Mouse (Mus musculus) CH12.LX (cell line): ENCODE measurements at regions not wholly inside any gene's neighbourhood (a gene's known extent, or its start where the extent isn't known, plus 50 kb on each side); places are given as distances from the start of the nearest gene placed in this dataset.

Experiments
- CTCF ChIP-seq, 2 experiments: IDR thresholded peaks in 1 of 2; conservative IDR thresholded peaks in 1 of 2; 2 replicates each; pipeline ENCODE4 v1.5.1; 2011 to 2012; ENCODE audit warnings: low read depth in 2 of 2, low read length in 2 of 2, improper control_type of control experiment in 1 of 2, inconsistent platforms in 1 of 2, mild to moderate bottlenecking in 1 of 2, moderate library complexity in 1 of 2
- E2F4 ChIP-seq: IDR thresholded peaks from 2 replicates; pipeline ENCODE4 v1.6.1; 2011; ENCODE audit warnings: low read depth, low read length, improper control_type of control experiment; ENCODE audit not compliant: insufficient replicate concordance
- ELF1 ChIP-seq: IDR thresholded peaks from 2 replicates; pipeline ENCODE4 v1.6.1; 2014; ENCODE audit warnings: low read depth, mild to moderate bottlenecking, inconsistent platforms, low read length, improper control_type of control experiment
- EP300 ChIP-seq: IDR thresholded peaks from 2 replicates; pipeline ENCODE4 v1.6.1; 2011; ENCODE audit warnings: low read length, improper control_type of control experiment
- MAFK ChIP-seq: IDR thresholded peaks from 2 replicates; pipeline ENCODE4 v1.6.1; 2011; ENCODE audit warnings: low read length, improper control_type of control experiment; ENCODE audit not compliant: insufficient replicate concordance
- POLR2A ChIP-seq: IDR thresholded peaks from 2 replicates; pipeline ENCODE4 v1.6.1; 2011; ENCODE audit warnings: low read depth, mild to moderate bottlenecking, improper control_type of control experiment, low read length

GRCm38 (mm10) chr4:51885460-51885859 lies 553.6 kb upstream of the Smc2 start:
- TF ChIP-seq E2F4 (no peak), ELF1 (no peak), MAFK (no peak), EP300 (no peak), POLR2A (no peak), CTCF (conservative IDR thresholded peaks at IDR 0.05 in 1 of 2, IDR thresholded peaks at IDR 0.05 in 1 of 2; ENCODE audit: low read depth in 2 of 2, low read length in 2 of 2) (no peak)
